Mouse (Mus musculus): ENCODE data around the gene Slc4a3. TPM values are rescaled to one million over a fixed set of nuclear protein-coding genes. Genes with fewer than 3 reads are reported as not detected.
A peak's percentile ranks its signal among the peaks of the same experiment; 100 is the strongest.

Gene Slc4a3
- polyA plus RNA-seq, 1 experiment from 2014 or later, result 11.8 TPM

- 71% methylated on average over 17 of the region's 17 CpGs for WGBS
Measured at GRCm38 (mm10) chr1:75549289-75550279, 3.5 kb downstream of the Slc4a3 start.

GRCm38 (mm10) chr1:75550586-75550985 lies 4.5 kb downstream of the Slc4a3 start:
- Histone ChIP-seq H3K9ac (ENCODE audit: low read length) (no peak overlapping the region), H3K36me3 (ENCODE audit: control insufficient read depth, insufficient read depth, low read length) (peaks cover 56% of the 10 kb centered on the region), H3K4me1 (replicated peaks; ENCODE audit: control insufficient read depth, insufficient read depth, low read length) (peaks cover 8% of the 10 kb centered on the region; the same call in 1 of the 2 replicates), H3K4me2 (ENCODE audit: low read length) (no peak overlapping the region), H3K4me3 (ENCODE audit: low read depth, low read length) (no peak overlapping the region), H3K27ac (ENCODE audit: low read depth) (no peak overlapping the region), H3K27me3 (replicated peaks; ENCODE audit: control insufficient read depth, insufficient read depth, low read length) (no peaks in the 10 kb centered on the region), H3K9me3 (ENCODE audit: control insufficient read depth, low read length) (no peaks in the 10 kb centered on the region)
- DNase-seq (ENCODE audit: low spot score) (no peak), ATAC-seq (replicated peaks; ENCODE audit: low FRiP score, low TSS enrichment, low read depth) (no peak)
- 86% methylated on average over 15 of the region's 15 CpGs for WGBS

More at GRCm38 (mm10) chr1:75549289-75550279, 3.5 kb downstream of the Slc4a3 start:
- H3K4me1 ChIP-seq (replicated peaks; ENCODE audit: control insufficient read depth, insufficient read depth, low read length), result peaks cover 8% of the 10 kb centered on the region; the same call in 1 of the 2 replicates
- H3K4me2 ChIP-seq (ENCODE audit: low read length), result no peak overlapping the region
- no peak overlapping the region for H3K9ac ChIP-seq (ENCODE audit: low read length)
- no peak for DNase-seq (ENCODE audit: low spot score)
- no peak overlapping the region for H3K27ac ChIP-seq (ENCODE audit: low read depth)
- H3K9me3 ChIP-seq (ENCODE audit: control insufficient read depth, low read length), result no peaks in the 10 kb centered on the region
- peaks cover 48% of the 10 kb centered on the region for H3K36me3 ChIP-seq (ENCODE audit: control insufficient read depth, insufficient read depth, low read length)
- no peak for ATAC-seq (replicated peaks; ENCODE audit: low FRiP score, low TSS enrichment, low read depth)
- H3K4me3 ChIP-seq (ENCODE audit: low read depth, low read length), result no peak overlapping the region
- H3K27me3 ChIP-seq (replicated peaks; ENCODE audit: control insufficient read depth, insufficient read depth, low read length), result no peaks in the 10 kb centered on the region

- H3K4me1 ChIP-seq (replicated peaks; ENCODE audit: control insufficient read depth, insufficient read depth, low read length), result peaks cover 3% of the 10 kb centered on the region; the same call in 1 of the 2 replicates
- no peak overlapping the region for H3K4me3 ChIP-seq (ENCODE audit: low read depth, low read length)
- no peak overlapping the region for H3K9ac ChIP-seq (ENCODE audit: low read length)
- H3K9me3 ChIP-seq (ENCODE audit: control insufficient read depth, low read length), result no peaks in the 10 kb centered on the region
- WGBS, result 91% methylated on average over 7 of the region's 7 CpGs
- no peak for DNase-seq (ENCODE audit: low spot score)
- no peak overlapping the region for H3K4me2 ChIP-seq (ENCODE audit: low read length)
- no peak overlapping the region for H3K27ac ChIP-seq (ENCODE audit: low read depth)
- peaks cover 63% of the 10 kb centered on the region for H3K36me3 ChIP-seq (ENCODE audit: control insufficient read depth, insufficient read depth, low read length)
- H3K27me3 ChIP-seq (replicated peaks; ENCODE audit: control insufficient read depth, insufficient read depth, low read length), result no peaks in the 10 kb centered on the region
- ATAC-seq (replicated peaks; ENCODE audit: low FRiP score, low TSS enrichment, low read depth), result no peak
Measured at GRCm38 (mm10) chr1:75555680-75556079, 9.6 kb downstream of the Slc4a3 start.

GRCm38 (mm10) chr1:75556143-75556781 lies 10.2 kb downstream of the Slc4a3 start:
- no peaks in the 10 kb centered on the region for H3K27me3 ChIP-seq (replicated peaks; ENCODE audit: control insufficient read depth, insufficient read depth, low read length)
- H3K4me2 ChIP-seq (ENCODE audit: low read length), result no peak overlapping the region
- no peaks in the 10 kb centered on the region for H3K9me3 ChIP-seq (ENCODE audit: control insufficient read depth, low read length)
- H3K36me3 ChIP-seq (ENCODE audit: control insufficient read depth, insufficient read depth, low read length), result peaks cover 58% of the 10 kb centered on the region
- no peak overlapping the region for H3K9ac ChIP-seq (ENCODE audit: low read length)
- H3K27ac ChIP-seq (ENCODE audit: low read depth), result no peak overlapping the region
- H3K4me1 ChIP-seq (replicated peaks; ENCODE audit: control insufficient read depth, insufficient read depth, low read length), result peaks cover 3% of the 10 kb centered on the region; the same call in 1 of the 2 replicates
- H3K4me3 ChIP-seq (ENCODE audit: low read depth, low read length), result no peak overlapping the region
- ATAC-seq (replicated peaks; ENCODE audit: low FRiP score, low TSS enrichment, low read depth) (no peak), DNase-seq (ENCODE audit: low spot score) (no peak)
- WGBS, result 88% methylated on average over 9 of the region's 9 CpGs

- no peak overlapping the region for H3K27ac ChIP-seq (ENCODE audit: low read depth)
- no peak overlapping the region for H3K4me3 ChIP-seq (ENCODE audit: low read depth, low read length)
- no peak overlapping the region for H3K9ac ChIP-seq (ENCODE audit: low read length)
- DNase-seq (ENCODE audit: low spot score), result no peak
- H3K36me3 ChIP-seq (ENCODE audit: control insufficient read depth, insufficient read depth, low read length), result peaks cover 52% of the 10 kb centered on the region
- no peaks in the 10 kb centered on the region for H3K9me3 ChIP-seq (ENCODE audit: control insufficient read depth, low read length)
- 89% methylated on average over 7 of the region's 7 CpGs for WGBS
- no peak for ATAC-seq (replicated peaks; ENCODE audit: low FRiP score, low TSS enrichment, low read depth)
- peaks cover 3% of the 10 kb centered on the region; the same call in 1 of the 2 replicates for H3K4me1 ChIP-seq (replicated peaks; ENCODE audit: control insufficient read depth, insufficient read depth, low read length)
- no peak overlapping the region for H3K4me2 ChIP-seq (ENCODE audit: low read length)
- H3K27me3 ChIP-seq (replicated peaks; ENCODE audit: control insufficient read depth, insufficient read depth, low read length), result no peaks in the 10 kb centered on the region
Measured at GRCm38 (mm10) chr1:75557041-75557440, 11.0 kb downstream of the Slc4a3 start.

- H3K27me3 ChIP-seq (replicated peaks; ENCODE audit: control insufficient read depth, insufficient read depth, low read length), result no peaks in the 10 kb centered on the region
- WGBS, result 85% methylated on average over 18 of the region's 18 CpGs
- ATAC-seq (replicated peaks; ENCODE audit: low FRiP score, low TSS enrichment, low read depth), result no peak
- H3K4me1 ChIP-seq (replicated peaks; ENCODE audit: control insufficient read depth, insufficient read depth, low read length), result peaks cover 3% of the 10 kb centered on the region; the same call in 1 of the 2 replicates
- peaks cover 3% of the 10 kb centered on the region; the same call in 1 of the 2 replicates for H3K9me3 ChIP-seq (ENCODE audit: control insufficient read depth, low read length)
- H3K9ac ChIP-seq (ENCODE audit: low read length), result 0 out of 2 replicates have a peak overlapping the region, but pooled peaks have one; percentile 3
- no peak for DNase-seq (ENCODE audit: low spot score)
- peak overlapping the region; percentile 58 for H3K27ac ChIP-seq (ENCODE audit: low read depth)
- H3K36me3 ChIP-seq (ENCODE audit: control insufficient read depth, insufficient read depth, low read length), result peaks cover 36% of the 10 kb centered on the region
- no peak overlapping the region for H3K4me3 ChIP-seq (ENCODE audit: low read depth, low read length)
- no peak overlapping the region for H3K4me2 ChIP-seq (ENCODE audit: low read length)
Measured at GRCm38 (mm10) chr1:75558388-75559178, 12.5 kb downstream of the Slc4a3 start.

GRCm38 (mm10) chr1:75559212-75559925 lies 13.3 kb downstream of the Slc4a3 start:
- ATAC-seq (replicated peaks; ENCODE audit: low FRiP score, low TSS enrichment, low read depth) (peak; percentile 91), DNase-seq (ENCODE audit: low spot score) (peak; percentile 98)
- H3K4me1 ChIP-seq (replicated peaks; ENCODE audit: control insufficient read depth, insufficient read depth, low read length), result peaks cover 3% of the 10 kb centered on the region; the same call in 1 of the 2 replicates
- H3K4me3 ChIP-seq (ENCODE audit: low read depth, low read length), result no peak overlapping the region; the same call in 1 of the 2 replicates
- H3K9me3 ChIP-seq (ENCODE audit: control insufficient read depth, low read length), result peaks cover 3% of the 10 kb centered on the region; the same call in 1 of the 2 replicates
- H3K9ac ChIP-seq (ENCODE audit: low read length), result peak overlapping the region; percentile 3; the same call in 1 of the 2 replicates
- peaks cover 29% of the 10 kb centered on the region for H3K36me3 ChIP-seq (ENCODE audit: control insufficient read depth, insufficient read depth, low read length)
- H3K27ac ChIP-seq (ENCODE audit: low read depth), result peak overlapping the region; percentile 58
- 5% methylated on average over 17 of the region's 17 CpGs for WGBS
- no peaks in the 10 kb centered on the region for H3K27me3 ChIP-seq (replicated peaks; ENCODE audit: control insufficient read depth, insufficient read depth, low read length)
- H3K4me2 ChIP-seq (ENCODE audit: low read length), result peak overlapping the region; percentile 32
